Mouse (Mus musculus) myocyte (in vitro differentiated cells): Measurements from ENCODE around the gene Ltc4s. TPM values are rescaled to one million over a fixed set of nuclear protein-coding genes. Genes with fewer than 3 reads are reported as not detected.

Experiments used
- H3K27me3 ChIP-seq: one replicate; pipeline ENCODE4 v1.6.1; 2011; ENCODE audit not compliant: control insufficient read depth, insufficient read depth, insufficient read length
- H3K36me3 ChIP-seq: one replicate; pipeline ENCODE4 v1.6.1; 2011; ENCODE audit not compliant: control insufficient read depth, insufficient read depth
- H3K4me2 ChIP-seq: one replicate; pipeline ENCODE4 v1.6.1; 2011; ENCODE audit warnings: low read depth, control low read depth
- H3K4me3 ChIP-seq: one replicate; pipeline ENCODE4 v1.5.1; 2011; ENCODE audit warnings: mild to moderate bottlenecking, control low read depth, moderate library complexity
- H3K79me2 ChIP-seq: one replicate; pipeline ENCODE4 v1.6.1; 2011; ENCODE audit not compliant: control insufficient read depth, insufficient read depth
- H3ac ChIP-seq: one replicate; pipeline ENCODE4 v1.6.1; 2011; ENCODE audit not compliant: control insufficient read depth, insufficient read length
- CEBPB ChIP-seq: IDR thresholded peaks from 2 replicates; pipeline ENCODE4 v1.6.1; 2011; ENCODE audit warnings: mild to moderate bottlenecking, moderate library complexity; ENCODE audit not compliant: poor library complexity, insufficient read depth, severe bottlenecking
- E2F4 ChIP-seq: IDR thresholded peaks from one replicate; pipeline ENCODE4 v1.6.1; 2011; ENCODE audit warnings: mild to moderate bottlenecking, control low read depth, moderate library complexity; ENCODE audit not compliant: insufficient read depth
- MAX ChIP-seq: IDR thresholded peaks from one replicate; pipeline ENCODE4 v1.6.1; 2011; ENCODE audit warnings: low read depth, mild to moderate bottlenecking, control low read depth
- POLR2A ChIP-seq: IDR thresholded peaks from one replicate; pipeline ENCODE4 v1.6.1; 2011; ENCODE audit warnings: low read depth, mild to moderate bottlenecking, control low read depth, moderate library complexity; ENCODE audit not compliant: insufficient read length
- POLR2AphosphoS2 ChIP-seq: IDR thresholded peaks from one replicate; pipeline ENCODE4 v1.6.1; 2011; ENCODE audit warnings: low read depth, control low read depth; ENCODE audit not compliant: insufficient read length
- REST ChIP-seq: IDR thresholded peaks from one replicate; pipeline ENCODE4 v1.6.1; 2011; ENCODE audit warnings: mild to moderate bottlenecking, control low read depth, moderate library complexity; ENCODE audit not compliant: insufficient read depth, insufficient read length
- TCF12 ChIP-seq: IDR thresholded peaks from one replicate; pipeline ENCODE4 v1.6.1; 2011; ENCODE audit warnings: mild to moderate bottlenecking, control low read depth; ENCODE audit not compliant: poor library complexity, insufficient read depth, severe bottlenecking
- TCF3 ChIP-seq: IDR thresholded peaks from one replicate; pipeline ENCODE4 v1.6.1; 2011; ENCODE audit warnings: low read depth, control low read depth; ENCODE audit not compliant: insufficient read length
- USF1 ChIP-seq: IDR thresholded peaks from one replicate; pipeline ENCODE4 v1.6.1; 2011; ENCODE audit warnings: low read depth, mild to moderate bottlenecking, control low read depth, moderate library complexity
- polyA plus RNA-seq: library from polyadenylated mRNA; unstranded; fragments of >200 nt; fragmentation: generic; extraction: Trizol; gene quantifications from one replicate; pipeline ENCODE4 v1.2.1, GENCODE M21; 2012; ENCODE audit warnings: missing spikeins

Ltc4s gene
- polyA plus RNA-seq, 1 experiment, result 1.8 TPM

GRCm38 (mm10) chr11:50203302-50203827 is 35.1 kb downstream of the Ltc4s start:
- peaks cover 91% of the 10 kb centered on the region for H3K36me3 ChIP-seq
- no peak overlapping the region for H3ac ChIP-seq
- no peaks in the 10 kb centered on the region for H3K27me3 ChIP-seq
- H3K4me2 ChIP-seq, result no peak overlapping the region
- H3K4me3 ChIP-seq, result no peak overlapping the region
- peaks cover 38% of the 10 kb centered on the region for H3K79me2 ChIP-seq
- TF ChIP-seq POLR2A (peak; percentile 50), TCF12 (no peak), POLR2AphosphoS2 (peak; percentile 80), TCF3 (no peak), MAX (no peak)

GRCm38 (mm10) chr11:50201590-50201989 is 36.8 kb downstream of the Ltc4s start:
- Histone ChIP-seq H3K27me3 (no peaks in the 10 kb centered on the region), H3K79me2 (peaks cover 21% of the 10 kb centered on the region), H3K4me3 (no peak overlapping the region), H3ac (no peak overlapping the region), H3K36me3 (peaks cover 78% of the 10 kb centered on the region), H3K4me2 (no peak overlapping the region)
- TF ChIP-seq POLR2A, result peak; percentile 45
- TF ChIP-seq REST, result no peak
- TF ChIP-seq POLR2AphosphoS2, result peak; percentile 33

GRCm38 (mm10) chr11:50200613-50201012 is 37.8 kb downstream of the Ltc4s start:
- Histone ChIP-seq H3ac (no peak overlapping the region), H3K27me3 (no peaks in the 10 kb centered on the region), H3K79me2 (peaks cover 11% of the 10 kb centered on the region), H3K4me2 (no peak overlapping the region), H3K4me3 (no peak overlapping the region), H3K36me3 (peaks cover 68% of the 10 kb centered on the region)
- TF ChIP-seq POLR2A (peak; percentile 33), CEBPB (no peak)

- peak; percentile 54 for TF ChIP-seq POLR2A
- TF ChIP-seq POLR2AphosphoS2, result peak; percentile 86
- no peak for TF ChIP-seq TCF3
- Histone ChIP-seq H3K27me3 (no peaks in the 10 kb centered on the region), H3ac (no peak overlapping the region), H3K4me2 (no peak overlapping the region), H3K4me3 (no peak overlapping the region), H3K79me2 (no peaks in the 10 kb centered on the region), H3K36me3 (peaks cover 51% of the 10 kb centered on the region)
These were observed 39.5 kb downstream of the Ltc4s start for GRCm38 (mm10) chr11:50198916-50199315.

GRCm38 (mm10) chr11:50198219-50198846 is 40.1 kb downstream of the Ltc4s start:
- TF ChIP-seq USF1, result no peak
- peak; percentile 93 for TF ChIP-seq POLR2AphosphoS2
- peak; percentile 48 for TF ChIP-seq POLR2A
- no peak for TF ChIP-seq TCF3
- no peaks in the 10 kb centered on the region for H3K27me3 ChIP-seq
- no peak overlapping the region for H3K4me2 ChIP-seq
- H3K79me2 ChIP-seq, result no peaks in the 10 kb centered on the region
- H3K36me3 ChIP-seq, result peaks cover 50% of the 10 kb centered on the region
- H3ac ChIP-seq, result no peak overlapping the region
- no peak overlapping the region for H3K4me3 ChIP-seq

DNA sequence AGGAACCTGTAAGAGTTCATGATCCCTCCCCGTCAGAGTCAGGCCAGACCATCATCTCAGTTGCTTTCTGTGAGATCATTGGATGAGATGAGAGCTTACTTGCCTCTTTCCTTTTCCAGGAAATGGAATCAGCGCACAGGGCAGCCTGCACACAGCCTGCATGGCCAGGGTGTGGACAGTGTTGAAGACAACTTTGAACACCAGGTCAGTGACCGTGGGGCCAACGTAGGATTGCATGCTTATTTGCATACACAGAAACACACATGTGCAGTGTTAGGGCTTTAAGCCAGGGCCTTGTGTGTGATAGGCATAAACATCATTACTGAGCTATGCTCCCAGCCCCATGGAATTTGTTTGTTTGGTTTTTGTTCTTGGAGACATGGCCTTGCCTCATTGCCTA is 40.9 kb downstream of the Ltc4s start:
- peak; percentile 67 for TF ChIP-seq POLR2A
- TF ChIP-seq POLR2AphosphoS2, result peak; percentile 100
- no peak for TF ChIP-seq MAX
- no peak for TF ChIP-seq REST
- no peak overlapping the region for H3ac ChIP-seq
- H3K4me3 ChIP-seq, result no peak overlapping the region
- no peaks in the 10 kb centered on the region for H3K79me2 ChIP-seq
- peaks cover 42% of the 10 kb centered on the region for H3K36me3 ChIP-seq
- no peak overlapping the region for H3K4me2 ChIP-seq
- no peaks in the 10 kb centered on the region for H3K27me3 ChIP-seq

GRCm38 (mm10) chr11:50194793-50195192 is 43.6 kb downstream of the Ltc4s start:
- no peak overlapping the region for H3K4me3 ChIP-seq
- H3K36me3 ChIP-seq, result peaks cover 15% of the 10 kb centered on the region
- no peaks in the 10 kb centered on the region for H3K27me3 ChIP-seq
- H3K4me2 ChIP-seq, result no peak overlapping the region
- no peaks in the 10 kb centered on the region for H3K79me2 ChIP-seq
- H3ac ChIP-seq, result no peak overlapping the region
- peak; percentile 26 for TF ChIP-seq POLR2AphosphoS2
- TF ChIP-seq TCF3, result no peak
- no peak for TF ChIP-seq E2F4
